Mouse (Mus musculus): ENCODE measurements around the gene Tmcc3.
A peak's percentile ranks its signal among the peaks of the same experiment; 100 is the strongest.

Gene Tmcc3

GRCm38 (mm10) chr10:94621420-94622225 lies 309.9 kb downstream of the Tmcc3 start:
- DNase-seq (ENCODE audit: extremely low spot score, low read depth, low spot score), result no peak

GRCm38 (mm10) chr10:94622281-94622680 lies 310.5 kb downstream of the Tmcc3 start:
- DNase-seq (ENCODE audit: extremely low spot score, low read depth, low spot score), result no peak

GRCm38 (mm10) chr10:94622828-94623227 lies 311.1 kb downstream of the Tmcc3 start:
- DNase-seq (ENCODE audit: extremely low spot score, low read depth, low spot score), result no peak

GRCm38 (mm10) chr10:94623617-94624016 lies 311.9 kb downstream of the Tmcc3 start:
- DNase-seq (ENCODE audit: extremely low spot score, low read depth, low spot score), result peak; percentile 73

- no peak for DNase-seq (ENCODE audit: extremely low spot score, low read depth, low spot score)
Measured at GRCm38 (mm10) chr10:94625036-94625435, 313.3 kb downstream of the Tmcc3 start.

- DNase-seq (ENCODE audit: extremely low spot score, low read depth, low spot score), result no peak
Measured at GRCm38 (mm10) chr10:94625606-94626005, 313.9 kb downstream of the Tmcc3 start.

GRCm38 (mm10) chr10:94630771-94631280 lies 319.1 kb downstream of the Tmcc3 start:
- no peak for DNase-seq (ENCODE audit: extremely low spot score, low read depth, low spot score)

GRCm38 (mm10) chr10:94631541-94632113 lies 319.9 kb downstream of the Tmcc3 start:
- no peak for DNase-seq (ENCODE audit: extremely low spot score, low read depth, low spot score)

- no peak for DNase-seq (ENCODE audit: extremely low spot score, low read depth, low spot score)
Measured at GRCm38 (mm10) chr10:94632245-94632644, 320.5 kb downstream of the Tmcc3 start.

GRCm38 (mm10) chr10:94638599-94638998 lies 326.9 kb downstream of the Tmcc3 start:
- DNase-seq (ENCODE audit: extremely low spot score, low read depth, low spot score), result no peak

GRCm38 (mm10) chr10:94639281-94639680 lies 327.5 kb downstream of the Tmcc3 start:
- DNase-seq (ENCODE audit: extremely low spot score, low read depth, low spot score), result no peak

- no peak for DNase-seq (ENCODE audit: extremely low spot score, low read depth, low spot score)
Measured at GRCm38 (mm10) chr10:94640067-94640466, 328.3 kb downstream of the Tmcc3 start.
